Mouse (Mus musculus) kidney, adult 2 months (tissue): Measurements from ENCODE around the gene Nt5c2. TPM values are rescaled to one million over a fixed set of nuclear protein-coding genes. Genes with fewer than 3 reads are reported as not detected.

ENCODE experiments used
- DNase-seq: peaks from one replicate; pipeline ENCODE4 v3.0.0; 2021
- H3K27ac ChIP-seq: fragments of 200-500 bp; 2 replicates; pipeline ENCODE4 v1.5.1; 2012; ENCODE audit warnings: low read depth, low read length, control low read depth, inconsistent platforms; ENCODE audit not compliant: insufficient read depth
- H3K27me3 ChIP-seq: fragments of 200-500 bp; replicated peaks from 2 replicates; pipeline ENCODE4 v1.6.1; 2012; ENCODE audit warnings: mild to moderate bottlenecking, moderate library complexity, low read length, inconsistent platforms; ENCODE audit not compliant: control insufficient read depth, insufficient read depth
- H3K36me3 ChIP-seq: fragments of 200-500 bp; 2 replicates; pipeline ENCODE4 v1.6.1; 2012; ENCODE audit warnings: mild to moderate bottlenecking, moderate library complexity, low read length, inconsistent platforms; ENCODE audit not compliant: control insufficient read depth, insufficient read depth
- H3K4me1 ChIP-seq: fragments of 200-500 bp; 2 replicates; pipeline ENCODE4 v1.6.1; 2011; ENCODE audit warnings: low read length; ENCODE audit not compliant: control insufficient read depth, insufficient read depth
- H3K4me3 ChIP-seq: fragments of 200-500 bp; 2 replicates; pipeline ENCODE4 v1.5.1; 2011; ENCODE audit warnings: mild to moderate bottlenecking, low read depth, low read length, control low read depth; ENCODE audit not compliant: insufficient read depth
- CTCF ChIP-seq: fragments of 200-500 bp; conservative IDR thresholded peaks from 2 replicates; pipeline ENCODE4 v1.5.1; 2011; ENCODE audit warnings: low read depth, mild to moderate bottlenecking, control low read depth, low read length, moderate library complexity, mixed read lengths; ENCODE audit not compliant: insufficient read depth, insufficient read length
- POLR2A ChIP-seq: fragments of 200-500 bp; IDR thresholded peaks from one replicate; pipeline ENCODE4 v1.6.1; 2011; ENCODE audit warnings: low read depth, low read length, control low read depth
- WGBS: fragments of 180-500 bp; shearing (Covaris S2); methylation state at CpG from one replicate; pipeline ENCODE4 v1.1.7; 2018; 5-methylcytosine and 5-hydroxymethylcytosine counted together
- polyA plus RNA-seq: library from polyadenylated mRNA; depleted of rRNA; stranded (reverse); fragments of >200 nt; gene quantifications from 2 replicates; pipeline ENCODE4 v1.2.3, GENCODE M21; 2012

The Nt5c2 gene
- polyA plus RNA-seq, 1 experiment, result 36.3 TPM

- no peaks in the 10 kb centered on the region for H3K27me3 ChIP-seq
- no peak for DNase-seq
- H3K36me3 ChIP-seq, result no peaks in the 10 kb centered on the region
- 45% methylated on average over 2 of the region's 2 CpGs for WGBS
- H3K4me1 ChIP-seq, result peaks cover 17% of the 10 kb centered on the region; the same call in 1 of the 2 replicates
- no peak overlapping the region for H3K27ac ChIP-seq
- H3K4me3 ChIP-seq, result no peak overlapping the region
- TF ChIP-seq CTCF (no peak), POLR2A (no peak)
These were observed 58.5 kb downstream of the Nt5c2 start for GRCm38 (mm10) chr19:46956410-46956809.

DNA sequence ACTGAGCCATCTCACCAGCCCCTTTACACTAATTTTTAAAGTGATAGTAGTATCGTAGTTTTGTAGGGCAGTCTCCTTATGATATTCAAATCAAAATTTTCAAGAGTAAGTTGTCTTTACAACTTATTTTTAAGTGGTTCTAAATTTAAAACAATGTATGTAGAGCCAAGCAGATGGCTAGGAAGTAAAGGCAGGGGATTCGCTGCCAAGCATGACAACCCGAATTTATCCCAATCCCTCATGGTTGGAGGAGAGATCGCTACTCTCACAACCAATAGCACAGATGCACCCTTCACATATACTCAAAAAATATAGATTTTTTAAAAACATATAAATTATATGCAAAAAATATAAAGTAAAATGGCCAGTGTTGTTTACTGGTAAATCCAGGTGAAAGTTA is 59.3 kb downstream of the Nt5c2 start:
- Histone ChIP-seq H3K36me3 (no peaks in the 10 kb centered on the region), H3K4me1 (peaks cover 14% of the 10 kb centered on the region; the same call in 1 of the 2 replicates), H3K4me3 (no peak overlapping the region), H3K27ac (no peak overlapping the region), H3K27me3 (no peaks in the 10 kb centered on the region)
- no peak for DNase-seq
- TF ChIP-seq POLR2A (no peak), CTCF (no peak)
- WGBS, result 98% methylated on average over 4 of the region's 4 CpGs

DNA sequence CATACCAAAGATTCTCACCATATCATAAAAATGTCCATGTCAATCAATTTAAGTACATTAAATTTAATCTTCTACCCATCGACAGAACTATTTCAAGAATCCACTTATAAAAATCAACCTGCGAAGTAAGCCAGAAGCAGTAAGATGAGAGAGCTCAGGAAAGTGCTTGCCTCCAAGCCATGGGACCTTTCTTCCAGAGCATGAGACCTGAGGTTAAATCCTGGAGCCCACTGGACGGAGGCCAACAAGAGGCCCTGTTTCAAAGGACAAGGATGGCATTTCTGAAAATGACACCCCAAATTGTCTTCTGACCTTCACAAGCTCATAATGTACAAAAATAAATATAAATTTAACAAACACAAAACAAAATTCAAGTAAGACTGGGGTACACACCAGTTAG is 61.4 kb downstream of the Nt5c2 start:
- DNase-seq, result no peak
- H3K36me3 ChIP-seq, result peaks cover 2% of the 10 kb centered on the region; the same call in 1 of the 2 replicates
- H3K27me3 ChIP-seq, result no peaks in the 10 kb centered on the region
- no peak overlapping the region for H3K27ac ChIP-seq
- H3K4me1 ChIP-seq, result peaks cover 5% of the 10 kb centered on the region; the same call in 1 of the 2 replicates
- 60% methylated on average over 3 of the region's 3 CpGs for WGBS
- no peak overlapping the region for H3K4me3 ChIP-seq
- TF ChIP-seq CTCF (no peak), POLR2A (no peak)

DNA sequence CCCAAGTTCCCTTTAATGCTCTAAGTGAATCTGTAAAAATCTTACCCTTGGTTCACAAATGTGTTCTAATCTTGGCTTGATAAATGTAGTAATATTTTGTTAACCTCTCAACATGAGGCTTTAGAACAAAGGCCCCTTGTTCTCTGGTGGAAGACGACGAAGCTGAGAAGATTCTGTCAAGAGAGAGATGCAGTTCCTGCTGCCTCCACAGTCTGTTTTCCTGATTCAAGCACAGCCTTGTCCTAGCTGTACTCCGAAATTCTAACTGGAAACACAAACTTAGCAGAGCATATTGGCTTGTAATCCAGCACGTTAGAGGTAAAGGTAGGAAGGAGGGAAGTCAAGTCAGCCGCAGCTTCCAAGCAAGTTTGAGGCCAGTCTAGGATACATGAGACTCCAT is 62.0 kb downstream of the Nt5c2 start:
- no peak overlapping the region for H3K4me3 ChIP-seq
- no peak for DNase-seq
- TF ChIP-seq POLR2A, result no peak
- no peak for TF ChIP-seq CTCF
- peaks cover 2% of the 10 kb centered on the region; the same call in 1 of the 2 replicates for H3K36me3 ChIP-seq
- no peaks in the 10 kb centered on the region for H3K27me3 ChIP-seq
- H3K4me1 ChIP-seq, result peaks cover 5% of the 10 kb centered on the region; the same call in 1 of the 2 replicates
- 76% methylated on average over 5 of the region's 5 CpGs for WGBS
- no peak overlapping the region for H3K27ac ChIP-seq

- Histone ChIP-seq H3K27ac (no peak overlapping the region), H3K27me3 (no peaks in the 10 kb centered on the region), H3K4me3 (no peak overlapping the region), H3K36me3 (no peaks in the 10 kb centered on the region; the same call in 1 of the 2 replicates), H3K4me1 (no peaks in the 10 kb centered on the region; the same call in 1 of the 2 replicates)
- TF ChIP-seq CTCF, result no peak
- TF ChIP-seq POLR2A, result no peak
- no peak for DNase-seq
- 84% methylated on average over 6 of the region's 6 CpGs for WGBS
These were observed 70.6 kb downstream of the Nt5c2 start for GRCm38 (mm10) chr19:46944341-46944740.

- no peak overlapping the region for H3K4me3 ChIP-seq
- DNase-seq, result no peak
- TF ChIP-seq POLR2A (no peak), CTCF (no peak)
These were observed 77.8 kb downstream of the Nt5c2 start for GRCm38 (mm10) chr19:46937173-46937572.

GRCm38 (mm10) chr19:46934025-46934424 is 80.9 kb downstream of the Nt5c2 start:
- Histone ChIP-seq H3K36me3 (no peaks in the 10 kb centered on the region), H3K27me3 (no peaks in the 10 kb centered on the region), H3K4me1 (peaks cover 8% of the 10 kb centered on the region), H3K27ac (no peak overlapping the region), H3K4me3 (no peak overlapping the region)
- WGBS, result 59% methylated on average over 4 of the region's 4 CpGs
- TF ChIP-seq POLR2A (no peak), CTCF (no peak)
- no peak for DNase-seq

More at GRCm38 (mm10) chr19:46937173-46937572, 77.8 kb downstream of the Nt5c2 start:
- no peaks in the 10 kb centered on the region for H3K36me3 ChIP-seq
- WGBS, result 40% methylated on average over 6 of the region's 6 CpGs
- H3K4me1 ChIP-seq, result peaks cover 6% of the 10 kb centered on the region
- no peaks in the 10 kb centered on the region for H3K27me3 ChIP-seq
- peak overlapping the region; percentile 76 for H3K27ac ChIP-seq

DNA sequence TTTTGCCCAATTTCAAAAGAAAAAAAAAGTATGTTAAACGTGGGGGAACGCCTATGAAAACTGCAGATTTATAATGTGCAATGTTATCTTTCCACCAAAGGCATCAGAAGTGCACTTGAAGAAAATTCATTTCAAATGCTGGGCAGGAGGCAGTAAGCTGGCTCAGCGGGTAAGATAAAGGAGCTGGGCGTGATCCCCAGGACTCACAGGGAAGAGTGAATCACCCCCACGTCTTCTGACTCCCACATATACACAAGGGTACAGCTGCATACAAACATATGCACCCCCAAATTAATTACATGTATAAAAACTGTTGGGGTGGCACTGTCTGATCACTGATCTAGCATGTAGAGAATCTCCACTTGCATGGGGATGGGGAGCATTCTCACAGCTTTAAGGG is 82.3 kb downstream of the Nt5c2 start:
- DNase-seq, result no peak
- no peak for TF ChIP-seq POLR2A
- TF ChIP-seq CTCF, result no peak
- Histone ChIP-seq H3K4me3 (no peak overlapping the region), H3K27me3 (no peaks in the 10 kb centered on the region), H3K4me1 (peaks cover 13% of the 10 kb centered on the region), H3K27ac (no peak overlapping the region), H3K36me3 (no peaks in the 10 kb centered on the region)
- 79% methylated on average over 5 of the region's 5 CpGs for WGBS
